Mouse (Mus musculus) T-helper 17 cell (primary cell): ENCODE results near the gene Cmc4.

ENCODE experiments used
- in situ Hi-C, 2 experiments: fragments of 300-600 bp; cut with MboI, MseI; formaldehyde crosslinking; loops; 1 replicate in 1 of 2; 2 replicates in 1 of 2; pipeline ENCODE4 v1.15.1; 2025; ENCODE audit warnings: high pct_unique_total_duplicates in 2 of 2

The Cmc4 gene

GRCm38 (mm10) chrX:75415936-75416785, at the start of gene Cmc4, which contains the start of the genes Mtcp1 and Brcc3:
Cmc4 (minus strand) TSS chrX:75416584.
Mtcp1 (minus strand) TSS chrX:75416588.
Brcc3 (plus strand) TSS chrX:75416628.
- in situ Hi-C loops = loop anchor here in 1 of 2 experiments (5.0 kb wide), 1 partner anchor 101 kb away; no protein-coding TSS in a partner anchor

- in situ Hi-C loops = loop anchor here in 1 of 2 experiments (10.0 kb wide), 1 partner anchor 1160 kb away; no protein-coding TSS in a partner anchor
Measured at GRCm38 (mm10) chrX:75454597-75454996, 38.2 kb upstream of the Cmc4 start.

DNA sequence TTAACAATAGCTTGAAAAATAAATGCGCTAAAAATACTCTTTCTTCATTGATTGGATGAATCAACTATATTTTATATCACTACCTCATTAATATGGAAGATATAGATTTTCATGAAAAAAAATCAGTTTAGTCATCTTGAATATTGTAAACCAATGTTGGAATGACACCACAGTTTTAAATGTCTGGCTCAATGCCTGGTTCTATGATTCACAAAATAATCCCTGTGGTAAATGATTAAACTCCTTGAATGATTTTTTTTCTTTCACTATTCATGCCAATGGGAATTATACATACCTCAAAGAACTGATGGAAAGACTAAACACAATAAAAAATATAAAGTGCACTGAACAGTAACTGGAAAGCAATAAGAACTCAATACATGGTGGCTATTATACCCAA, 6.7 kb downstream of the Cmc4 start:
- in situ Hi-C loops = no loop called here

DNA sequence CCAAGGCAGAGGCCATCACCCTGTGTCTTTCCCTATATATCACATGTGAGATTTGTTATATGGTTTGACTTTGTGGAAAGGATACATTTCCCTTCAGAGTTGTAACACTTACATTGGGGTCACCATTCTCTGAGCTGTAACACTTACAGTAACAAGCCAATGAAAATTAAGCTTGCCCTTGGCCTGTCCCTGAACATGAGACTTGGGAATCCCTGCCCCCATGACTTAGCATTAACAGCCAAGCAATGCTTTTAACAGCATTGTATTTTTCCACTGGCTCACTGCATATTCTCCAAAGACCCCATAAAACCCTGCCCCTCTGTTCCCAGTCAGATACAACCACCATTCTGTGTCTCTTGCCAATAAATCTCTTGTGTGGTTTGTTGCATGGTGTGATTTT, 13.0 kb downstream of the Cmc4 start:
- in situ Hi-C loops = no loop called here

- in situ Hi-C loops = no loop called here
Measured at GRCm38 (mm10) chrX:75402668-75403067, 13.7 kb downstream of the Cmc4 start.

- in situ Hi-C loops = no loop called here
Measured at GRCm38 (mm10) chrX:75399471-75399870, 16.9 kb downstream of the Cmc4 start.

DNA sequence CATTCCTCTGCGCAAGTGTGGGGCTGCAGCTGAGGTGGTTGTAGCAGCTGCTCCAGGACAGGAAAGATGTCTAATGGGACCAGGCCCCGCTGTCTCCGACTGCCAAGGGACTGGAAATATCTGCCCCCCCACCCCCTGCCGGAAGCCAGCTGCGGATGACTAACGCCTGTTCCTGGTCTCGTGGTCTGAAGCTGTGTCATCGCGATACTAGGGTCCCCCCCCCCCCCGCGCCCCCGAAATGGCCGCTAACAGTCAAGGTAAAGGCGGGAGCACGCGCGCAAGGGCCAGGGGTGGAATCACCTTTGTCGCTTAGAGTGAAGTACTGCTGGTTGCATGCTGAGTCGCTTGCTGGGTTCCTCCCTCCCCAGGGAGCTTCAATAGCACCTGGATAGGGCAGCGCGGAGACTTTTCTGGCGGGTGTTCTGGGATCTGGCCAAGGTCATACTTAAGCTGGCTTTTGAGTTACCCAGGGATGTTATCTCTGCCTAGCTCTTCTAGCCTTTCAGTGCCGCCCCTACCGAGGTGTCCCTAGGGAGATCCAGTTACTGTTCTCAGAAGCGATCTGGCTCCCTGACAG, 34.1 kb downstream of the Cmc4 start, which contains the start of the genes Fundc2 and F8:
Gene Fundc2 (plus strand): TSS at position 205 of the 577 bp plus-strand sequence.
Gene F8 (minus strand): TSS at position 421 of the 577 bp plus-strand sequence.
- in situ Hi-C loops = no loop called here

DNA sequence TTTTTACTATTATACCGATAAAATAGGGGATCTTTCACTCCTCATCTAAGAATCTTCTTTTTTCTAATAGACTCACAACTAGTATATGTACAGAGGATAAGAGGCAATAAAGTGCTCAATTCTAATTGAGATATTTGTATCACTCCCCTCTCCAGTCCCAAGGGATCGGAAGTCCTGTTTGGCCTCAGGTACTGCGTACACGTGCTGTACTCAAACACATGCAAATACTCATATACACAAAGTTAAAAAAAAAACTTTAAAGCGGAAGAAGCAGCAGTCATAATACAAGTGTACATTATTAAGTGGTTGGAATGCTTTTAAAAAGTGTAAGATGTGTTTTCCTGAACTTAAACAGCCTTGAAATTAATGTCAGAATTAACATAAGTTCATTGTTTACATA, 34.7 kb downstream of the Cmc4 start:
- in situ Hi-C loops = no loop called here

DNA sequence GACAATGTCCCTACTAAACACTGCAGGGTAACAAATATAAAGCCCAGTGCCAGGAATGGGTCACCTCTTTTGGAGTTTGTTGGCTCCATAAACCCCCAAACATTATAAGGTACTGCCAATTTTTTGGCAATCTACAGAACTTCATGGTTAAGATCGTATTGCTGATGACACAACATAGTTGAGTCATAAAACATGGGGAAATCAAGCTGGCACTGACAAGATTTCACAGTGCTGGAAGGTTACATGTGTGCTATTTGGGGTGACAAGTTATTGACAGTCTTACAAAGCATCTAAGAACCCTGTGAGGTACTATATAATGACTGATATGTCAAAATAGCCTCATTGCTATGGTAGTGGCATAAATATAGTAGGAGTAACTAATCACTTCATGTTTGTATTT, 35.2 kb downstream of the Cmc4 start:
- in situ Hi-C loops = no loop called here

GRCm38 (mm10) chrX:75376815-75377214, 39.6 kb downstream of the Cmc4 start:
- in situ Hi-C loops = no loop called here

- in situ Hi-C loops = no loop called here
Measured at GRCm38 (mm10) chrX:75372666-75373425, 43.5 kb downstream of the Cmc4 start.

DNA sequence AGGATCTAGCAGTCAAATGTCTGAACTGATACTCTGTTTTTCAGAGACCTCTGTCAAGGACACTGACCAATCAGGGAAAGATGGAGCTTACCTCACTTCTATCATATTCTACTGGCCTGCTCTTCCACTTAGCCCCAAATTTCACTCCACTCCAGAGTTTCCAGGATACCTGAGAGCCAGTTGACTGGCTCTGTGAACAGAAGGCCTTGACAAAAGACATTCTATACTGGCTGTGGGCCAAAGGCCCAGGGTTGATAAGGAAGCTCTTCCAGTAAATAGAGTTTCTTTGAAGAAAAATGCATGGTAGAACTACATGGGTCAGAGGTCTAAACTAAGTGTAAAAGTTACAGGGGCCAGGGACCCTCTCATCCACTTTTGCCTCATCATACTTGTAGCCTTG, 46.2 kb downstream of the Cmc4 start:
- in situ Hi-C loops = no loop called here
